Mouse (Mus musculus) B cell, adult (primary cell): ENCODE measurements around the gene Btbd10. TPM values are rescaled to one million over a fixed set of nuclear protein-coding genes. Genes with fewer than 3 reads are reported as not detected.

Experiments used
- total RNA-seq: library from RNA; stranded (reverse); gene quantifications from 4 replicates; pipeline ENCODE4 v1.2.4, GENCODE M21; 2023; ENCODE audit not compliant: inconsistent age

Btbd10 gene
- total RNA-seq = 17.9 to 22.6 TPM (median 20.3 TPM) in 4 replicates

GRCm38 (mm10) chr7:113368746-113369619, at the start of gene Btbd10:
TSS of gene Btbd10 (minus strand) at chr7:113369392.

GRCm38 (mm10) chr7:113388470-113388869, 19.3 kb upstream of the Btbd10 start, which contains the start of gene Pth:
TSS of gene Pth (minus strand) at chr7:113388570.

Other genes with a start within 250 kb of the Btbd10 start
- gene Arntl, start 161.9 kb downstream of the Btbd10 start, total RNA-seq = 23.9 to 27.9 TPM (median 26.6 TPM) in 4 replicates
- gene Pth, start 19.2 kb upstream of the Btbd10 start, total RNA-seq = not detected in 4 replicates
- 157 to 166 TPM (median 161 TPM) in 4 replicates for gene Far1, start 144.4 kb upstream of the Btbd10 start, total RNA-seq